Mouse (Mus musculus) kidney, embryonic 14.5 days (tissue): ENCODE measurements around the gene Ush1c. TPM values are rescaled to one million over a fixed set of nuclear protein-coding genes. Genes with fewer than 3 reads are reported as not detected.

Experiments used
- ATAC-seq: fragments of 200-750 bp; cut with Nextera tagmentation; 2 replicates; pipeline ENCODE4 v1.8.0; 2017; ENCODE audit warnings: moderate number of reproducible peaks, mild to moderate bottlenecking, moderate TSS enrichment, moderate library complexity; ENCODE audit not compliant: low FRiP score, low TSS enrichment
- H3K27ac ChIP-seq: fragments of 300-500 bp; sonication (generic); 2 replicates; pipeline ENCODE4 v1.5.1; 2014; ENCODE audit warnings: low read depth, mild to moderate bottlenecking, low read length, moderate library complexity, mixed read lengths
- H3K27me3 ChIP-seq: fragments of 300-500 bp; sonication (generic); 2 replicates; pipeline ENCODE4 v1.6.1; 2014; ENCODE audit warnings: mild to moderate bottlenecking, low read length; ENCODE audit not compliant: control insufficient read depth, insufficient read depth
- H3K36me3 ChIP-seq: fragments of 300-500 bp; sonication (generic); 2 replicates; pipeline ENCODE4 v1.6.1; 2014; ENCODE audit warnings: low read length, mixed read lengths; ENCODE audit not compliant: control insufficient read depth, insufficient read depth
- H3K4me1 ChIP-seq: fragments of 300-500 bp; sonication (generic); 2 replicates; pipeline ENCODE4 v1.6.1; 2014; ENCODE audit warnings: low read length, mixed read lengths; ENCODE audit not compliant: control insufficient read depth, insufficient read depth
- H3K4me2 ChIP-seq: fragments of 300-500 bp; sonication (generic); replicated peaks from 2 replicates; pipeline ENCODE4 v1.6.1; 2014; ENCODE audit warnings: low read depth, mild to moderate bottlenecking, low read length
- H3K4me3 ChIP-seq: fragments of 300-500 bp; sonication (generic); 2 replicates; pipeline ENCODE4 v1.5.1; 2014; ENCODE audit warnings: mild to moderate bottlenecking, low read length
- H3K9ac ChIP-seq: fragments of 300-500 bp; sonication (generic); 2 replicates; pipeline ENCODE4 v1.6.1; 2014; ENCODE audit warnings: low read depth, mild to moderate bottlenecking, low read length, moderate library complexity
- H3K9me3 ChIP-seq: fragments of 300-500 bp; sonication (generic); 2 replicates; pipeline ENCODE4 v1.6.1; 2016; ENCODE audit warnings: low read length; ENCODE audit not compliant: control insufficient read depth
- WGBS: fragments of 180-500 bp; shearing (Covaris S2); extraction: QIAGEN DNeasy Blood & Tissue Kit; methylation state at CpG from one replicate; pipeline ENCODE4 v1.1.7; 2014; 5-methylcytosine and 5-hydroxymethylcytosine counted together
- polyA plus RNA-seq: library from polyadenylated mRNA; unstranded; fragments of >200 nt; fragmentation: Nextera tagmentation; extraction: Ambion mirVana; gene quantifications from 2 replicates; pipeline ENCODE4 v1.2.1, GENCODE M21; 2014

Gene Ush1c
- polyA plus RNA-seq, 1 experiment from 2014 or later: 8.7 TPM

- H3K4me2 ChIP-seq: no peak overlapping the region
- no peak overlapping the region for H3K27ac ChIP-seq
- no peaks in the 10 kb centered on the region for H3K27me3 ChIP-seq
- H3K4me3 ChIP-seq: no peak overlapping the region
- H3K36me3 ChIP-seq: no peaks in the 10 kb centered on the region
- 81% methylated on average over 4 of the region's 4 CpGs for WGBS
- no peaks in the 10 kb centered on the region for H3K9me3 ChIP-seq
- no peak for ATAC-seq
- no peak overlapping the region for H3K9ac ChIP-seq
- no peaks in the 10 kb centered on the region for H3K4me1 ChIP-seq
Observed at GRCm38 (mm10) chr7:46251841-46252240, 13.5 kb upstream of the Ush1c start.

GRCm38 (mm10) chr7:46247606-46248005, 9.3 kb upstream of the Ush1c start:
- Histone ChIP-seq H3K36me3 (no peaks in the 10 kb centered on the region), H3K4me1 (no peaks in the 10 kb centered on the region)
- WGBS: 86% methylated on average over 3 of the region's 3 CpGs

GRCm38 (mm10) chr7:46246876-46247275, 8.6 kb upstream of the Ush1c start:
- Histone ChIP-seq H3K27me3 (no peaks in the 10 kb centered on the region), H3K27ac (no peak overlapping the region), H3K4me1 (no peaks in the 10 kb centered on the region), H3K36me3 (no peaks in the 10 kb centered on the region), H3K4me3 (no peak overlapping the region), H3K4me2 (no peak overlapping the region), H3K9me3 (no peaks in the 10 kb centered on the region), H3K9ac (no peak overlapping the region)
- no peak for ATAC-seq

More at GRCm38 (mm10) chr7:46247606-46248005, 9.3 kb upstream of the Ush1c start:
- H3K27me3 ChIP-seq: no peaks in the 10 kb centered on the region
- H3K4me3 ChIP-seq: no peak overlapping the region
- no peaks in the 10 kb centered on the region for H3K9me3 ChIP-seq
- H3K4me2 ChIP-seq: no peak overlapping the region
- ATAC-seq: no peak
- no peak overlapping the region for H3K27ac ChIP-seq
- H3K9ac ChIP-seq: no peak overlapping the region

GRCm38 (mm10) chr7:46240696-46241095, 2.4 kb upstream of the Ush1c start, which contains the start of gene Otog:
TSS of gene Otog (plus strand) at chr7:46240987.
- H3K27me3 ChIP-seq: no peaks in the 10 kb centered on the region
- no peak within 1 kb of the TSS for H3K27ac ChIP-seq
- no peak within 1 kb of the TSS for H3K4me2 ChIP-seq
- ATAC-seq: no peak
- 27% methylated on average over 2 of the region's 2 CpGs for WGBS
- no peak within 1 kb of the TSS for H3K4me3 ChIP-seq
- no peaks in the 10 kb centered on the region for H3K36me3 ChIP-seq
- H3K9ac ChIP-seq: no peak within 1 kb of the TSS
- H3K4me1 ChIP-seq: peaks cover 8% of the 10 kb centered on the region; the same call in 1 of the 2 replicates
- no peaks in the 10 kb centered on the region for H3K9me3 ChIP-seq

GRCm38 (mm10) chr7:46240091-46240490, 1.8 kb upstream of the Ush1c start:
- Histone ChIP-seq H3K27ac (no peak overlapping the region), H3K9me3 (no peaks in the 10 kb centered on the region), H3K36me3 (no peaks in the 10 kb centered on the region), H3K4me3 (no peak overlapping the region), H3K9ac (no peak overlapping the region), H3K4me2 (no peak overlapping the region), H3K4me1 (peaks cover 8% of the 10 kb centered on the region; the same call in 1 of the 2 replicates), H3K27me3 (no peaks in the 10 kb centered on the region)
- 92% methylated on average over 4 of the region's 4 CpGs for WGBS
- ATAC-seq: no peak

- peak; percentile 40; the same call in 1 of the 2 replicates for ATAC-seq
- no peaks in the 10 kb centered on the region for H3K36me3 ChIP-seq
- peak overlapping the region; percentile 17; the same call in 1 of the 2 replicates for H3K27ac ChIP-seq
- H3K27me3 ChIP-seq: no peaks in the 10 kb centered on the region
- 35% methylated on average over 7 of the region's 7 CpGs for WGBS
- H3K4me2 ChIP-seq: 0 out of 2 replicates have a peak overlapping the region, but pooled peaks have one; percentile 11
- no peak overlapping the region for H3K4me3 ChIP-seq
- H3K4me1 ChIP-seq: peaks cover 8% of the 10 kb centered on the region; the same call in 1 of the 2 replicates
- no peak overlapping the region for H3K9ac ChIP-seq
- H3K9me3 ChIP-seq: no peaks in the 10 kb centered on the region
Observed at GRCm38 (mm10) chr7:46237192-46237591, 1.1 kb downstream of the Ush1c start.

GRCm38 (mm10) chr7:46236363-46236762, 1.9 kb downstream of the Ush1c start:
- Histone ChIP-seq H3K27me3 (no peaks in the 10 kb centered on the region), H3K9me3 (no peaks in the 10 kb centered on the region), H3K36me3 (no peaks in the 10 kb centered on the region), H3K27ac (no peak overlapping the region), H3K9ac (peak overlapping the region; percentile 31; the same call in 1 of the 2 replicates), H3K4me3 (no peak overlapping the region), H3K4me2 (no peak overlapping the region; the same call in 1 of the 2 replicates), H3K4me1 (peaks cover 8% of the 10 kb centered on the region; the same call in 1 of the 2 replicates)
- 68% methylated on average over 15 of the region's 15 CpGs for WGBS
- ATAC-seq: 0 out of 2 replicates have a peak, but pooled peaks have one; percentile 28

- Histone ChIP-seq H3K4me2 (no peak overlapping the region; the same call in 1 of the 2 replicates), H3K36me3 (no peaks in the 10 kb centered on the region), H3K27me3 (no peaks in the 10 kb centered on the region), H3K9ac (no peak overlapping the region), H3K27ac (no peak overlapping the region), H3K4me1 (peaks cover 8% of the 10 kb centered on the region; the same call in 1 of the 2 replicates), H3K9me3 (no peaks in the 10 kb centered on the region), H3K4me3 (no peak overlapping the region)
- WGBS: 64% methylated on average over 18 of the region's 18 CpGs
- ATAC-seq: no peak
Observed at GRCm38 (mm10) chr7:46235948-46236347, 2.4 kb downstream of the Ush1c start.

- no peaks in the 10 kb centered on the region for H3K9me3 ChIP-seq
- H3K27ac ChIP-seq: no peak overlapping the region
- no peaks in the 10 kb centered on the region for H3K4me1 ChIP-seq
- H3K9ac ChIP-seq: no peak overlapping the region
- 74% methylated on average over 4 of the region's 4 CpGs for WGBS
- H3K27me3 ChIP-seq: no peaks in the 10 kb centered on the region
- ATAC-seq: no peak
- no peaks in the 10 kb centered on the region for H3K36me3 ChIP-seq
- H3K4me3 ChIP-seq: no peak overlapping the region
- H3K4me2 ChIP-seq: no peak overlapping the region
Observed at GRCm38 (mm10) chr7:46226936-46227335, 11.4 kb downstream of the Ush1c start.
